Mouse (Mus musculus) CH12.LX (cell line): ENCODE data around the gene S100a1. TPM values are rescaled to one million over a fixed set of nuclear protein-coding genes. Genes with fewer than 3 reads are reported as not detected.

Source experiments
- DNase-seq: peaks from one replicate; pipeline ENCODE4 v3.0.0-alpha.2; 2013; ENCODE audit errors: extremely low read depth
- H3K27ac ChIP-seq: 2 replicates; pipeline ENCODE4 v1.5.1; 2012; ENCODE audit warnings: low read depth, mild to moderate bottlenecking, control low read depth, moderate library complexity; ENCODE audit not compliant: insufficient read depth
- H3K27me3 ChIP-seq: replicated peaks from 2 replicates; pipeline ENCODE3; 2012; ENCODE audit warnings: inconsistent platforms
- H3K36me3 ChIP-seq, 2 experiments: replicated peaks in 1 of 2; 2 replicates each; pipeline versions ENCODE3 to v1.6.1; 2012; ENCODE audit warnings: inconsistent platforms in 1 of 2, low read length in 1 of 2, mild to moderate bottlenecking in 1 of 2, mixed read lengths in 1 of 2, moderate library complexity in 1 of 2; ENCODE audit not compliant: control insufficient read depth in 1 of 2, insufficient read depth in 1 of 2
- H3K4me1 ChIP-seq, 2 experiments: 2 replicates each; pipeline ENCODE4 v1.6.1; 2012; ENCODE audit warnings: inconsistent platforms in 1 of 2, moderate library complexity in 1 of 2; ENCODE audit not compliant: insufficient read depth in 2 of 2, control insufficient read depth in 1 of 2
- H3K4me2 ChIP-seq: 2 replicates; pipeline ENCODE4 v1.6.1; 2012; ENCODE audit warnings: low read depth, mild to moderate bottlenecking, control low read depth; ENCODE audit not compliant: poor library complexity, insufficient read depth, severe bottlenecking
- H3K4me3 ChIP-seq, 3 experiments: fragments of 150-350 bp in 1 of 3; sonication (generic) in 1 of 3; replicated peaks in 1 of 3; 2 replicates each; pipeline versions ENCODE3 to v1.5.1; 2011 to 2012; ENCODE audit warnings: low read depth in 2 of 3, low read length in 2 of 3, mild to moderate bottlenecking in 2 of 3, moderate library complexity in 2 of 3, control low read depth in 1 of 3, improper control_type of control experiment in 1 of 3, inconsistent platforms in 1 of 3, mixed read lengths in 1 of 3; ENCODE audit not compliant: poor library complexity in 1 of 3
- H3K79me2 ChIP-seq: replicated peaks from 2 replicates; pipeline ENCODE4 v1.6.1; 2012; ENCODE audit warnings: mild to moderate bottlenecking, moderate library complexity; ENCODE audit not compliant: control insufficient read depth, poor library complexity, insufficient read depth, severe bottlenecking; ENCODE audit errors: extremely low read depth
- H3K9ac ChIP-seq: 2 replicates; pipeline ENCODE4 v1.6.1; 2012; ENCODE audit warnings: low read depth, mild to moderate bottlenecking, control low read depth, moderate library complexity; ENCODE audit not compliant: insufficient read depth
- H3K9me3 ChIP-seq: replicated peaks from 2 replicates; pipeline ENCODE3; 2012; ENCODE audit warnings: low read length, inconsistent platforms, mixed read lengths
- ETS1 ChIP-seq: conservative IDR thresholded peaks from 2 replicates; pipeline ENCODE4 v1.6.1; 2012; ENCODE audit warnings: low read depth, mild to moderate bottlenecking, inconsistent platforms, low read length, improper control_type of control experiment, moderate library complexity
- HCFC1 ChIP-seq: IDR thresholded peaks from 2 replicates; pipeline ENCODE4 v1.6.1; 2012; ENCODE audit warnings: low read depth, mild to moderate bottlenecking, inconsistent platforms, low read length, improper control_type of control experiment
- JUN ChIP-seq: IDR thresholded peaks from 2 replicates; pipeline ENCODE4 v1.6.1; 2011; ENCODE audit warnings: low read depth, mild to moderate bottlenecking, low read length, improper control_type of control experiment, moderate library complexity; ENCODE audit not compliant: insufficient read depth
- MAFK ChIP-seq: IDR thresholded peaks from 2 replicates; pipeline ENCODE4 v1.6.1; 2011; ENCODE audit warnings: low read length, improper control_type of control experiment; ENCODE audit not compliant: insufficient replicate concordance
- MAX ChIP-seq: IDR thresholded peaks from 2 replicates; pipeline ENCODE4 v1.6.1; 2011; ENCODE audit warnings: low read length, improper control_type of control experiment
- MXI1 ChIP-seq: IDR thresholded peaks from 2 replicates; pipeline ENCODE4 v1.6.1; 2011; ENCODE audit warnings: mild to moderate bottlenecking, low read depth, low read length, improper control_type of control experiment
- MYC ChIP-seq: IDR thresholded peaks from 2 replicates; pipeline ENCODE4 v1.6.1; 2011; ENCODE audit warnings: low read depth, mild to moderate bottlenecking, improper control_type of control experiment, low read length
- PAX5 ChIP-seq: IDR thresholded peaks from 2 replicates; pipeline ENCODE4 v1.6.1; 2012; ENCODE audit warnings: low read length, inconsistent platforms, mixed read lengths
- POLR2AphosphoS2 ChIP-seq: IDR thresholded peaks from 2 replicates; pipeline ENCODE4 v1.6.1; 2011; ENCODE audit warnings: low read depth, low read length, improper control_type of control experiment
- SMC3 ChIP-seq: IDR thresholded peaks from 2 replicates; pipeline ENCODE4 v1.6.1; 2011; ENCODE audit warnings: low read depth, low read length, improper control_type of control experiment
- TBP ChIP-seq: conservative IDR thresholded peaks from 2 replicates; pipeline ENCODE4 v1.6.1; 2011; ENCODE audit warnings: low read depth, low read length, improper control_type of control experiment
- USF1 ChIP-seq: IDR thresholded peaks from 2 replicates; pipeline ENCODE4 v1.6.1; 2014; ENCODE audit warnings: low read depth, mild to moderate bottlenecking, inconsistent platforms, low read length, improper control_type of control experiment
- USF2 ChIP-seq: conservative IDR thresholded peaks from 2 replicates; pipeline ENCODE4 v1.6.1; 2011; ENCODE audit warnings: low read depth, low read length, improper control_type of control experiment
- dilution Hi-C: fragments of 300-500 bp; cut with MboI; formaldehyde crosslinking; loops from 2 replicates; pipeline ENCODE4 v1.14.3; 2020; ENCODE audit warnings: low sequenced_read_pairs; ENCODE audit not compliant: extremely low pct_unique_long_range_greater_than_20kb, extremely low pct_ligation_motif_present
- in situ Hi-C: fragments of 300-500 bp; cut with MboI; formaldehyde crosslinking; loops from 3 replicates; pipeline ENCODE4 v1.14.3; 2019; ENCODE audit warnings: low sequenced_read_pairs, low pct_ligation_motif_present, low pct_unique_long_range_greater_than_20kb, mixed read lengths
- polyA plus RNA-seq: library from polyadenylated mRNA; unstranded; fragments of >175 nt; gene quantifications from 2 replicates; pipeline ENCODE4 v1.2.1, GENCODE M21; 2012; ENCODE audit warnings: low read depth; ENCODE audit not compliant: insufficient read length
- total RNA-seq, 2 experiments: library from RNA; depleted of rRNA; stranded (reverse); fragments of 300-350 nt in 1 of 2; fragments of >200 nt in 1 of 2; gene quantifications; 2 replicates each; pipeline ENCODE4 v1.2.3; 2012 to 2014

The S100a1 gene
- total and polyA plus RNA-seq, 3 experiments = 2.7 to 13.2 (median 3.8) TPM

DNA sequence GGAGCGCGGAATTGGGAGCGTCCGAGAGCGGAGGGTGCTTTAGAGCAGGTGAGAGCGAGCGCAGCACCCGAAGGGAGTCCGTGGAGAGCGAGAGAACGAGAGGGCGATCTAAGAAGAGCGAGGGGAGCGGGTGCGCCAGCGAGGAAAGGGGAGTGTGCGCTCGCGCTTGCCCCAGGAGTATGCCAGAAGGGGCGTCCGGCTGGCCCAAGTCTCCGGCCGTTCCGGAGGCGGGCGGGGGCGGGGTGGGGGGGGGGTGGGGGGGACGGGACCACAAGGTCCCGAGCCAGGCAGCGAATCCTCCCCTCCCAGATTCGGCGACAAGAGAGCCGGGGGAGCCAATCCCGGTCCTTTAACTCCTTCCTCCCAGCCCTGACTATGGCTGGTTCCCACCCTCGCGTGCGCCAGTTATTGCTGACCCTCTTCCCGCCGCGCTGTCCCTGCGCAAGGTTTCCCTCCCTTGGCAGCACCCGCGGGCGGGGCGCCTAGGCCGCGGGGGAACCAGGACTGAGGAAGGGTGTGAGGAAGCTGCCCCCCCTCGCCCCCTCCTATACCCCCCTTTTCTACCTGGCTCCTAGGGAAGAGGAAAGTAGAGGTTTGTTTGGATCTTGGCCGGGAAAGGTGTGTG lies 48.4 kb downstream of the S100a1 start, which contains the start of gene Npr1:
Gene Npr1 (minus strand): TSS at position 181 of the 625 bp plus-strand sequence.
- Histone ChIP-seq H3K4me3 (peak within 1 kb of the TSS; percentile 3 to 50 (median 41)), H3K27me3 (peaks cover 24% of the 10 kb centered on the region), H3K27ac (no peak within 1 kb of the TSS; the same call in 1 of the 2 replicates)

DNA sequence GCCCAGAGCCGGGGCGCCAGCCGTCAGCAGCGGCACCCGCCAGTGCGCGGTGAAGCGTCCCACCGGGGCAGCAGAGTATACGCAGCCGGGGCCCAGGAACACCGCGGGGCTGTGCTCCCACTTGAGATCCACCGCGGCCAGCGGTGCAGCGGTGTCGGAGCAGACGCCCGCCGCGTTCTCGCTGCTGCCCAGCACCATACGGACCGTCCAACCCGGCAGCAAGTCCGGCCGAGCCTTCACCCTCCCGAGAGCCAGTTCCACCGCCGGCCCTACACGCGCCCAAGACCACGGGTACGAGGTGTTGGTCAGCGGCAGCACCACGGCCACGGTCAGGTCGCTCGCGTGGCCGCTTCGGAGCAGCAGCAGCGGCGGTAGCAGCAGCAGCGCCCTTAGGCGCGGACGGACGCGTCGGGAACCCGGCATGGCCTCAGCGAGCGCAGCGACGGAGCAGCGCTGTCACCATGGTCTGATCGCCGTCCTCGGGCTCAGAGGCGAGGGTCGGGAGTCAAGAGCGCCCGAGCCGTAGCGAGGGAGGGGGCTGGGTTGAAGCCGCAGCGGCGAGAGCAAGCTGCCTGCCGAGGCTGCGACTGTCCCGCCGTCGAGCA lies 49.0 kb downstream of the S100a1 start:
- DNase-seq = no peak
- no peak for TF ChIP-seq JUN
- no peak for TF ChIP-seq PAX5
- TF ChIP-seq TBP = no peak
- no peak for TF ChIP-seq USF2
- TF ChIP-seq USF1 = no peak
- no peak for TF ChIP-seq MXI1
- no peak for TF ChIP-seq ETS1
- TF ChIP-seq MYC = no peak
- no peak for TF ChIP-seq POLR2AphosphoS2
- no peak for TF ChIP-seq MAX
- in situ Hi-C loops = loop anchor here (5.0 kb wide), 1 partner anchor 48 kb away; no protein-coding TSS in a partner anchor
- Histone ChIP-seq H3K79me2 (no peaks in the 10 kb centered on the region), H3K4me2 (peak overlapping the region; percentile 98; the same call in 1 of the 2 replicates), H3K36me3 (no peaks in the 10 kb centered on the region), H3K9me3 (peaks cover 11% of the 10 kb centered on the region), H3K4me3 (peak overlapping the region in 1 of 3 experiments; percentile 8), H3K27ac (no peak overlapping the region; the same call in 1 of the 2 replicates), H3K9ac (no peak overlapping the region), H3K4me1 (peaks cover 4 to 7% of the 10 kb centered on the region in 2 experiments; a peak in 2 of 4 replicates), H3K27me3 (peaks cover 25% of the 10 kb centered on the region)
- dilution Hi-C loops = no loop called here

More for the DNA sequence above, 48.4 kb downstream of the S100a1 start, which contains the start of gene Npr1:
- no peaks in the 10 kb centered on the region for H3K36me3 ChIP-seq
- H3K9ac ChIP-seq = no peak within 1 kb of the TSS; the same call in 1 of the 2 replicates
- H3K79me2 ChIP-seq = no peaks in the 10 kb centered on the region
- in situ Hi-C loops = loop anchor here (5.0 kb wide), 1 partner anchor 48 kb away; no protein-coding TSS in a partner anchor
- H3K9me3 ChIP-seq = peaks cover 11% of the 10 kb centered on the region
- TF ChIP-seq HCFC1 = no peak
- TF ChIP-seq SMC3 = no peak
- no peak for TF ChIP-seq MAFK
- H3K4me2 ChIP-seq = peak within 1 kb of the TSS; percentile 98
- peaks cover 4 to 7% of the 10 kb centered on the region in 2 experiments; a peak in 2 of 4 replicates for H3K4me1 ChIP-seq
- dilution Hi-C loops = no loop called here
- no peak for DNase-seq
